Mouse (Mus musculus): ENCODE measurements around the gene Tssk1. TPM values are rescaled to one million over a fixed set of nuclear protein-coding genes. Genes with fewer than 3 reads are reported as not detected.
A peak's percentile ranks its signal among the peaks of the same experiment; 100 is the strongest.

Gene Tssk1
- polyA plus RNA-seq, 1 experiment, result 0.10 TPM

DNA sequence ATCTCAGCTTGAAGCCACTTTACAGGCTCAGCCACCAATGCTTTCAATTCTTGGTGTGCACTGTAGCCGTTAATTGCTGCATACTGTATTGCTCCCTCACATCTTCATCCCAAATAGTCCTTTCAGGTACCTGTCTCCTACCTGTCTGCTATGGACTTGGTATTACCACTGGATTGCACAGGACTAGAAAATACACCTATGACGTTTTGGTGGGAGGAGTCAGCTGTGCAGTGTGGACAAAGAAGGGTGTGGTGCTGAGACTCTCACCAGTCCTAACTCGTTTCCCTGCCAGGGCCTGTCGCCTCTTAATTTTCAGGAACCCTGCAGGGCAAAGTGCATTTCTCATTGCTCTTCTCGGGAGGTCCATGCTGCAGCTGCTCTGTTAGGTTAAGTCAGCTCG, 28.3 kb upstream of the Tssk1 start:
- Histone ChIP-seq H3K4me3 (ENCODE audit: insufficient read depth, low read length) (no peak overlapping the region), H3K27ac (ENCODE audit: insufficient read depth, low read length) (no peak overlapping the region)
- no peak for TF ChIP-seq CTCF (IDR thresholded peaks at IDR 0.05; ENCODE audit: extremely low read depth, insufficient read depth, low read length)
- TF ChIP-seq POLR2A (IDR thresholded peaks at IDR 0.05; ENCODE audit: extremely low read depth, insufficient read depth, low read length), result no peak

DNA sequence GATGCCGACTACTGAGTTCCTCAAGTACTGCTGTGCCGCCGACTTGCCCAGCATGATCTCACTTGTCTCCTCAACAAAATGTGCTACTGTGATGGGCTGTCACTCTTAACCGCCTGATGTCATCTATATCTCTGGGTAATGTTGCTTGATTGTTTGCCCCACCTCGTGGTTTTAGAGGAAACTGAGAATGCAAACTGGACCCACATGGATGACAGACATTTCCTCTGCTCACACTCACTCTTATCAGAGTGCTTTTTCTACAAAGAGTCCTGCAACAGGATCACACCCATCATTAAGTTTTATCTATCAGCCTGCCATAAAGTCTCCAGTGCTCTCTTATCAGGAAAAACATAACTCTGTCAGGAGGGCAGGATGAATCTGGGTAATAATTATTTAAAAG, 22.8 kb upstream of the Tssk1 start:
- H3K4me1 ChIP-seq (ENCODE audit: control insufficient read depth, insufficient read depth, low read length), result 0 out of 2 replicates have a peak, but pooled peaks cover 2% of the 10 kb centered on the region
- TF ChIP-seq CTCF (IDR thresholded peaks at IDR 0.05; ENCODE audit: extremely low read depth, insufficient read depth, low read length) (no peak), POLR2A (IDR thresholded peaks at IDR 0.05; ENCODE audit: extremely low read depth, insufficient read depth, low read length) (no peak)
- no peak overlapping the region for H3K27ac ChIP-seq (ENCODE audit: insufficient read depth, low read length)
- H3K4me3 ChIP-seq (ENCODE audit: insufficient read depth, low read length), result no peak overlapping the region

More for the DNA sequence above, 28.3 kb upstream of the Tssk1 start:
- peaks cover 2% of the 10 kb centered on the region; the same call in 1 of the 2 replicates for H3K4me1 ChIP-seq (ENCODE audit: control insufficient read depth, insufficient read depth, low read length)

- no peak overlapping the region for H3K4me3 ChIP-seq (ENCODE audit: insufficient read depth, low read length)
- 0 out of 2 replicates have a peak, but pooled peaks cover 2% of the 10 kb centered on the region for H3K4me1 ChIP-seq (ENCODE audit: control insufficient read depth, insufficient read depth, low read length)
- no peak overlapping the region for H3K27ac ChIP-seq (ENCODE audit: insufficient read depth, low read length)
- TF ChIP-seq POLR2A (IDR thresholded peaks at IDR 0.05; ENCODE audit: extremely low read depth, insufficient read depth, low read length) (no peak), CTCF (IDR thresholded peaks at IDR 0.05; ENCODE audit: extremely low read depth, insufficient read depth, low read length) (no peak)
These were observed 21.0 kb upstream of the Tssk1 start for GRCm38 (mm10) chr16:17872995-17873394.

GRCm38 (mm10) chr16:17875174-17875573, 18.8 kb upstream of the Tssk1 start:
- no peak for TF ChIP-seq CTCF (IDR thresholded peaks at IDR 0.05; ENCODE audit: extremely low read depth, insufficient read depth, low read length)
- no peak for TF ChIP-seq POLR2A (IDR thresholded peaks at IDR 0.05; ENCODE audit: extremely low read depth, insufficient read depth, low read length)
- Histone ChIP-seq H3K4me3 (ENCODE audit: insufficient read depth, low read length) (no peak overlapping the region), H3K4me1 (ENCODE audit: control insufficient read depth, insufficient read depth, low read length) (peaks cover 6% of the 10 kb centered on the region), H3K27ac (ENCODE audit: insufficient read depth, low read length) (no peak overlapping the region)

- Histone ChIP-seq H3K4me1 (ENCODE audit: control insufficient read depth, insufficient read depth, low read length) (peaks cover 6% of the 10 kb centered on the region), H3K27ac (ENCODE audit: insufficient read depth, low read length) (no peak overlapping the region), H3K4me3 (ENCODE audit: insufficient read depth, low read length) (no peak overlapping the region)
- TF ChIP-seq POLR2A (IDR thresholded peaks at IDR 0.05; ENCODE audit: extremely low read depth, insufficient read depth, low read length), result no peak
- TF ChIP-seq CTCF (IDR thresholded peaks at IDR 0.05; ENCODE audit: extremely low read depth, insufficient read depth, low read length), result no peak
These were observed 17.9 kb upstream of the Tssk1 start for GRCm38 (mm10) chr16:17876096-17876495.

DNA sequence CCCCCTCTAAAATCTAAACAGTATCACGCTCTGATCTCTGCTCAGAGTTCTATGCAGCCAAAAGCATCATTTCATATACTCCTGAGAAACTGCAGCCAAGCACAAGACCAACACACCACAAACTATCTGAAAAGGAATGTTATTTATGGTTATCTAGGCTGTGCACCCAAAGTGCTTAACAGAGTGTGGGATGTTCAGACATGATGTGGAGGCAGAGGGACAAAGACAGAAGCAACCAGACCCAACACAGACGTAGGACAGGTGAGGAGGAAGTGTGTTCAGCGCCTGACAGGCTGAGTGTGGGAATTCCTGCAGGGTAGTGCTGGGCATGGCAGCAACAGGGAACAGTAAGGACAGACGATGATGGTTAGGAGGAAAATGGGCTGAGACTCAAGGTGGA, 14.5 kb upstream of the Tssk1 start:
- Histone ChIP-seq H3K4me3 (ENCODE audit: insufficient read depth, low read length) (no peak overlapping the region), H3K4me1 (ENCODE audit: control insufficient read depth, insufficient read depth, low read length) (peaks cover 9% of the 10 kb centered on the region), H3K27ac (ENCODE audit: insufficient read depth, low read length) (no peak overlapping the region)
- no peak for TF ChIP-seq POLR2A (IDR thresholded peaks at IDR 0.05; ENCODE audit: extremely low read depth, insufficient read depth, low read length)
- TF ChIP-seq CTCF (IDR thresholded peaks at IDR 0.05; ENCODE audit: extremely low read depth, insufficient read depth, low read length), result no peak

DNA sequence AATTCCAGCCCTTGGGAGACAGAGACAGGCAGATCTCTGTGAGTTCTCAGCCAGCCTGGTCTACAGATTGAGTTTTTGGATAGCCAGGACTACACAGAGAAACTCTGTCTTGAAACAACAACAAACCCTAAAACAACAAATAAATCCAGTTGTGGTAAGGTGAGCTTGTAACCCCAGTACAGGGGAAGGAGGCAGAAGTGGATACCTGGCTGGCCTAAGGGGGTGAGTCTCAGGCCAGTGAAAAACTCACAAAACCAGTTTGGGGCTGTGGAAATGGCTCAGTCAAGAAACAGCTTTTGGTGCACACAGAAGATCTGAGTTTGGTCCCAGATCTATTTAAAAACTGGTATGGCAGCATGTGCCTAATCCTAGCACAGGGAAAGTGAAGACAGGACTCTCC, 11.8 kb upstream of the Tssk1 start:
- H3K27ac ChIP-seq (ENCODE audit: insufficient read depth, low read length), result no peak overlapping the region
- TF ChIP-seq POLR2A (IDR thresholded peaks at IDR 0.05; ENCODE audit: extremely low read depth, insufficient read depth, low read length), result no peak
- H3K4me3 ChIP-seq (ENCODE audit: insufficient read depth, low read length), result no peak overlapping the region
- H3K4me1 ChIP-seq (ENCODE audit: control insufficient read depth, insufficient read depth, low read length), result peaks cover 9% of the 10 kb centered on the region

DNA sequence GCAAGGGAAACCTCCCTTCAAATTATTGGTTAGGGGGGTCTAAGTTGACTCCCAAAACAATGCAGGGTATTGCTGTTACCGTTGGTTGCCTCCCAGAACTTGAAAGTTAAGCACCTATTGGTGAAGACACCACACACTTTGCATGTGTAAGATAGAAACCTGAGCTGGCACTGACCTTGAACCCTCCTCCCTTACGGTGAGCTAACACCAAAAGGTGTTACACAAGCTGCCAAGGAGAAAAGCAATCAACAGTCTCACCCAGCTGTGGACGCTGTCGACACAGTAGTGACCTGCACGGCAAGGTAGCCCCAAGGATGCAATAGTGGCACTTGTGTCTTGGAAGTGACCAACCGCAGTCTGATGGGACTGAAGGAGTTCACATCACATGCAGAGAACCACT, 9.9 kb upstream of the Tssk1 start:
- Histone ChIP-seq H3K27ac (ENCODE audit: insufficient read depth, low read length) (no peak overlapping the region), H3K4me3 (ENCODE audit: insufficient read depth, low read length) (no peak overlapping the region), H3K4me1 (ENCODE audit: control insufficient read depth, insufficient read depth, low read length) (peaks cover 8% of the 10 kb centered on the region)
- TF ChIP-seq POLR2A (IDR thresholded peaks at IDR 0.05; ENCODE audit: extremely low read depth, insufficient read depth, low read length) (no peak), CTCF (IDR thresholded peaks at IDR 0.05; ENCODE audit: extremely low read depth, insufficient read depth, low read length) (no peak)

GRCm38 (mm10) chr16:17889689-17890341, 4.2 kb upstream of the Tssk1 start:
- H3K27ac ChIP-seq (ENCODE audit: insufficient read depth, low read length), result no peak overlapping the region
- peak overlapping the region; percentile 81; the same call in 1 of the 2 replicates for H3K4me3 ChIP-seq (ENCODE audit: insufficient read depth, low read length)
- peaks cover 9% of the 10 kb centered on the region for H3K4me1 ChIP-seq (ENCODE audit: control insufficient read depth, insufficient read depth, low read length)
- TF ChIP-seq CTCF (IDR thresholded peaks at IDR 0.05; ENCODE audit: extremely low read depth, insufficient read depth, low read length) (no peak), POLR2A (IDR thresholded peaks at IDR 0.05; ENCODE audit: extremely low read depth, insufficient read depth, low read length) (no peak)

GRCm38 (mm10) chr16:17890342-17890727, 3.7 kb upstream of the Tssk1 start:
- H3K4me1 ChIP-seq (ENCODE audit: control insufficient read depth, insufficient read depth, low read length), result peaks cover 9% of the 10 kb centered on the region
- no peak for TF ChIP-seq POLR2A (IDR thresholded peaks at IDR 0.05; ENCODE audit: extremely low read depth, insufficient read depth, low read length)
- no peak for TF ChIP-seq CTCF (IDR thresholded peaks at IDR 0.05; ENCODE audit: extremely low read depth, insufficient read depth, low read length)
- no peak overlapping the region for H3K27ac ChIP-seq (ENCODE audit: insufficient read depth, low read length)
- H3K4me3 ChIP-seq (ENCODE audit: insufficient read depth, low read length), result peak overlapping the region; percentile 81
